Mouse (Mus musculus) cerebellum, adult 2 months (tissue): ENCODE data around the gene Kansl1. TPM values are rescaled to one million over a fixed set of nuclear protein-coding genes. Genes with fewer than 3 reads are reported as not detected.
A peak's percentile ranks its signal among the peaks of the same experiment; 100 is the strongest.

ENCODE experiments used
- DNase-seq, 2 experiments: peaks; one replicate each; pipeline ENCODE4 v3.0.0; 2021
- H3K27ac ChIP-seq: fragments of 200-500 bp; 2 replicates; pipeline ENCODE4 v1.5.1; 2012; ENCODE audit warnings: low read length, control low read depth, inconsistent platforms; ENCODE audit not compliant: insufficient read depth
- H3K27me3 ChIP-seq: fragments of 200-500 bp; 2 replicates; pipeline ENCODE4 v1.6.1; 2012; ENCODE audit warnings: inconsistent platforms, mild to moderate bottlenecking, low read length, moderate library complexity; ENCODE audit not compliant: control insufficient read depth, insufficient read depth
- H3K4me1 ChIP-seq: fragments of 200-500 bp; 2 replicates; pipeline ENCODE4 v1.6.1; 2011; ENCODE audit warnings: low read length; ENCODE audit not compliant: control insufficient read depth, insufficient read depth
- H3K4me3 ChIP-seq: fragments of 200-500 bp; replicated peaks from 2 replicates; pipeline ENCODE3; 2011; ENCODE audit warnings: mild to moderate bottlenecking, low read depth, low read length, control low read depth; ENCODE audit not compliant: insufficient read depth
- CTCF ChIP-seq: fragments of 200-500 bp; IDR thresholded peaks from 2 replicates; pipeline ENCODE4 v1.5.1; 2011; ENCODE audit warnings: low read depth, mild to moderate bottlenecking, control low read depth, low read length, moderate library complexity, borderline replicate concordance; ENCODE audit not compliant: insufficient read depth
- POLR2A ChIP-seq: fragments of 200-500 bp; IDR thresholded peaks from 2 replicates; pipeline ENCODE4 v1.6.1; 2011; ENCODE audit warnings: low read length, control low read depth, borderline replicate concordance; ENCODE audit not compliant: insufficient read depth
- WGBS: fragments of 180-500 bp; shearing (Covaris S2); methylation state at CpG from one replicate; pipeline ENCODE4 v1.1.7; 2018; 5-methylcytosine and 5-hydroxymethylcytosine counted together
- polyA plus RNA-seq: library from polyadenylated mRNA; depleted of rRNA; stranded (reverse); fragments of >200 nt; gene quantifications from 2 replicates; pipeline ENCODE4 v1.2.3, GENCODE M21; 2012; rRNA removed

Gene Kansl1
- 87.7 and 91.0 TPM in 2 replicates for polyA plus RNA-seq

DNA sequence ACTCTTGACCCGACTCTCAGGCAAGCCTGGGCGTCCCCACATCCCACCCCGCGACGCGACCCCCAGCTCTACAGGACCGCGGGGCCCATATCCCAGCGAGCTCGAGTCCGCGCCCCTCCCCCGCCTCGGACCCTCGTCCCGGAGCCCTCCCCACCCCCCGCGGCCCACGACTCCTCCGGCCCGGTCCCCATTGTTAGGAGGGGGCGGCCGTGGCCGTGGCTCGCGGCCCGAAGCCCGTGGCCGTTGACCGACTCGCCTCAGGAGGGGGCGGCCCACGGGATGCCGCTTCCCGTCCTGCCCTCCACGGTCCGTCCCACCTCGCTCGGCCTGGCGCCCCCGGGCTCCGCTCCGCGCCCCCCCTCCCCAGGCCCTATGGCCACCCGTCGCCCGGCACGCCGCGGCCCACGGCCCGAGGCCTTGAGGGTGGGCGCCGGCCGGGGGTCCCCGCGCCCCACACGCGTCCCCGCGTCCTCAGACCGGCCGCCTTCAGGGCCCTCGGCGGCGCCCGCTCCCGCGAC is at the start of gene Kansl1:
TSS of gene Kansl1 (minus strand) at position 111 of the 518 bp plus-strand sequence.
- Histone ChIP-seq H3K27ac (peak within 1 kb of the TSS; percentile 64), H3K4me1 (peaks cover 8% of the 10 kb centered on the region; the same call in 1 of the 2 replicates), H3K27me3 (no peaks in the 10 kb centered on the region), H3K4me3 (peak within 1 kb of the TSS; percentile 99)
- no peak for TF ChIP-seq POLR2A
- DNase-seq: peak in 1 of 2 experiments; percentile 39
- under 1% methylated on average over 61 of the region's 69 CpGs for WGBS

DNA sequence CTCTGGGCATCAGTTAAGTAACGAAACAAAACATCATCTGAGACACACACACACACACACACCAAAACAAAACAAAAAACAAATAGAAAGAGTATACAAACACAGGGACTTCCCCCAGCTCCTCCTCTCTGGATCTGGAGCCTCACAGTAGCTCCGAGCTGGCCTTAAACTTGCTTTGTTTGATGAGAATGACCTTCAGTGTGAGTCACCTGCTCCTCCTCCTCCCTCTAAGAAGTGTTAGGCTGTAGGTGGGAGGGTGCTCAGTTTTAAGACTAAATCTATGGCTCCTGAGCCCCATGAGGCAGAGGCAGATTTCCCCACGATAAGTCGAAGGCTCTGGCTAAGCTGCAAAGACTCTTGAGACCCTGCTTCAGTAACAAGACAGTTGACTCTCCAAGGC is 43.8 kb upstream of the Kansl1 start:
- TF ChIP-seq POLR2A (no peak), CTCF (no peak)
- WGBS: 88% methylated on average over 4 of the region's 4 CpGs
- Histone ChIP-seq H3K27me3 (no peaks in the 10 kb centered on the region), H3K4me3 (no peak overlapping the region), H3K4me1 (no peaks in the 10 kb centered on the region), H3K27ac (no peak overlapping the region)
- no peak for DNase-seq

GRCm38 (mm10) chr11:104510606-104511005 is 41.9 kb upstream of the Kansl1 start:
- Histone ChIP-seq H3K4me3 (no peak overlapping the region), H3K27ac (no peak overlapping the region), H3K4me1 (no peaks in the 10 kb centered on the region), H3K27me3 (no peaks in the 10 kb centered on the region)
- 94% methylated on average over 2 of the region's 2 CpGs for WGBS
- TF ChIP-seq POLR2A (no peak), CTCF (peak; percentile 31; the same call in 1 of the 2 replicates)
- DNase-seq: no peak

DNA sequence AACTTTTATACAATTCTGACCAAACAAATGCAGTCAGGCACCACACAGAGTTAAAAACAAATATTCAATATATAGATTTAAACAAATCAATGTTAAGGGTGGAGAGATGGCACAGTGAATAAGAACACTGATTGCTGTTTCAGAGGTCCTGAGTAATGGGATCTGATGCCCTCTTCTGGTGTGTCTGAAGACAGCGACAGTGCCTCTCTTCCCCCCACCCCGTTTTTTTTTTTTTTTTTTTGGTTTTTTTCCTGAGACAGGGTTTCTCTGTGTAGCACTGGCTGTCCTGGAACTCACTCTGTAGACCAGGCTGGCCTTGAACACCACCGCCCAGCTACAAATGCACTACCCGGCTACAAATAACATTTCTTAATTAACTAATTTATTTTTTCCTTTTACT is 39.8 kb upstream of the Kansl1 start:
- H3K27me3 ChIP-seq: no peaks in the 10 kb centered on the region
- no peak overlapping the region for H3K27ac ChIP-seq
- DNase-seq: no peak
- H3K4me3 ChIP-seq: no peak overlapping the region
- no peaks in the 10 kb centered on the region for H3K4me1 ChIP-seq
- TF ChIP-seq POLR2A (no peak), CTCF (no peak)
- WGBS: 77% methylated on average over 4 of the region's 4 CpGs

GRCm38 (mm10) chr11:104488292-104488691 is 19.6 kb upstream of the Kansl1 start:
- H3K27ac ChIP-seq: no peak overlapping the region
- DNase-seq: no peak
- no peak overlapping the region for H3K4me3 ChIP-seq
- TF ChIP-seq CTCF (no peak), POLR2A (no peak)
- H3K4me1 ChIP-seq: no peaks in the 10 kb centered on the region
- no peaks in the 10 kb centered on the region for H3K27me3 ChIP-seq
- WGBS: 84% methylated on average over 3 of the region's 3 CpGs

DNA sequence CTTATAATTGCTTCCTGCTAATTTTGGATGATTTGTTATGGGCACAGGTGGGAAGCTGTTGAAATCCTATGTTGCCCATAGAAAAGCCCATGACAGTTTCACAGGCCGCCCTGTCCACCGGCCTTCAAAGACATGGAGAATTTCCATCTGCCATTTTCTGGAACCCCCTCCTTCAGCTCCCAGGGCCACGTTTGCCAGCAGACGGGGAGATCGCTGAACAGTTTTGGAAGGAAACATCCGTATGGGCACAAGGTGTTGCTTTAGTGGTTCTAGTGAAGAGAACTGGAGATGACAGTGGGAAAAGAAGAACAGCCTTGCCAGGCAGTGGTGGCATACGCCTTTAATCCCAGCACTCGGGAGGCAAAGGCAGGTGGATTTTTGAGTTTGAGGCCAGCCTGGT is 13.3 kb upstream of the Kansl1 start:
- no peak for TF ChIP-seq POLR2A
- no peak for TF ChIP-seq CTCF
- DNase-seq: no peak
- Histone ChIP-seq H3K4me3 (no peak overlapping the region), H3K27me3 (no peaks in the 10 kb centered on the region), H3K27ac (no peak overlapping the region), H3K4me1 (no peaks in the 10 kb centered on the region)
- 83% methylated on average over 8 of the region's 8 CpGs for WGBS

DNA sequence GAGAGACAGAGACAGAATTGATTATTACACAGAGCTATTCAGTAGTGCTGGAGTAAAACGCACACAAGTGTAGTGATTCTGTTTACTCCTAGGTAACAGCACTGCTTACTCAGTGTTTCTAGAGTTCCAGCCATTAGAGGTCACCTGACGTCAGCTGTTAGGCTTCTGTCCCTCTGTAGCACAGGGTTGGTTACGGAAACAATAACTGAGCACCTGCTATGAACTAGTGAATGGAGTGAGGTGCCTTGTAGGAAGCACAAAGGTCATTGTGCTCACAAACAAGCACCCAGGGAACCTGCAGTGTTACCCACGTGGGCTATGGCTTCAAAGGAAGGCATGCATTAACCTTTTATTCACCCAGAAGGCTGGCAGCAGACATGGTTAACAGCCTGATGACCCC is 10.8 kb upstream of the Kansl1 start:
- Histone ChIP-seq H3K27me3 (no peaks in the 10 kb centered on the region), H3K4me1 (no peaks in the 10 kb centered on the region), H3K27ac (no peak overlapping the region), H3K4me3 (no peak overlapping the region)
- TF ChIP-seq POLR2A: no peak
- no peak for TF ChIP-seq CTCF
- no peak for DNase-seq
- 63% methylated on average over 4 of the region's 4 CpGs for WGBS

DNA sequence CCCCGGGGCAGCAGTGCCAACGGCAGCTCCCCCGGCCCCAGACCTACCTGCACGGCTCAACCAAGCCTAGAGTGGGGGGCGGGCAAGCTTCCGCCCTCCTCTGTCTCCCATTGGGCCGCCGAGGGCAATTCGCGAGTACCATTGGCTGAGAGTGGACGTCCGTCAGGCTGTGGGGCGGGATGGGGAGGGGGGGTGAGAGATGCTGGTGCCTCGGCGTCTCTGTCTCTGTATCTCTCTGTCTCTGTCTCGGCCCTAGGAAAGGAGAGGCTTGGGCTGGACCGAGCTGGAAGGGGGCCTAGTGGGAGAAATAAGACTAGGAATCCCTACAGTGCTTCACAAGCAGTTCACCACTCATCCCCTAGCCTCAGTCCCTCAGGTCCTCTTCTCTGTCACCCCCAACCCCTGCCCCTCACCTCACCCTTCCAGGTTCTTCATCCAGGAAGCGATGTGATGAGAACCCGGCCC is 742 bp upstream of the Kansl1 start:
- no peaks in the 10 kb centered on the region for H3K27me3 ChIP-seq
- TF ChIP-seq CTCF (no peak), POLR2A (peak; percentile 64; the same call in 1 of the 2 replicates)
- peaks cover 5% of the 10 kb centered on the region; the same call in 1 of the 2 replicates for H3K4me1 ChIP-seq
- under 1% methylated on average over 19 of the region's 19 CpGs for WGBS
- peak overlapping the region; percentile 99 for H3K4me3 ChIP-seq
- peak; percentile 93 for DNase-seq
- H3K27ac ChIP-seq: peak overlapping the region; percentile 64

- no peak overlapping the region for H3K27ac ChIP-seq
- no peak for DNase-seq
- H3K27me3 ChIP-seq: no peaks in the 10 kb centered on the region
- 70% methylated on average over 5 of the region's 5 CpGs for WGBS
- TF ChIP-seq POLR2A: no peak
- no peak for TF ChIP-seq CTCF
- H3K4me3 ChIP-seq: no peak overlapping the region
- peaks cover 8% of the 10 kb centered on the region; the same call in 1 of the 2 replicates for H3K4me1 ChIP-seq
These were observed 963 bp downstream of the Kansl1 start for GRCm38 (mm10) chr11:104467698-104468097.
